Mouse (Mus musculus): ENCODE results near the gene Cgn. TPM values are rescaled to one million over a fixed set of nuclear protein-coding genes. Genes with fewer than 3 reads are reported as not detected.

Gene Cgn
- polyA plus RNA-seq (2012; rRNA removed; ENCODE audit: low replicate concordance), result 0.20 and 5.0 TPM in 2 replicates

GRCm38 (mm10) chr3:94786367-94786835 lies at the start of gene Cgn:
Cgn (minus strand) TSS chr3:94786492.

Other genes starting within 250 kb of the Cgn start
- 11.9 and 16.2 TPM in 2 replicates for gene Snx27, start 203.8 kb downstream of the Cgn start, polyA plus RNA-seq (2012; rRNA removed; ENCODE audit: low replicate concordance)
- gene Gm10972, start 143.4 kb downstream of the Cgn start, polyA plus RNA-seq (2012; rRNA removed; ENCODE audit: low replicate concordance), result not detected in 2 replicates
- gene Tuft1, start 127.6 kb downstream of the Cgn start, polyA plus RNA-seq (2012; rRNA removed; ENCODE audit: low replicate concordance), result 1.6 and 9.6 TPM in 2 replicates
- gene Selenbp2, start 92.9 kb downstream of the Cgn start, polyA plus RNA-seq (2012; rRNA removed; ENCODE audit: low replicate concordance), result 3.0 and 3.2 TPM in 2 replicates
- gene Pogz, start 51.1 kb upstream of the Cgn start, polyA plus RNA-seq (2012; rRNA removed; ENCODE audit: low replicate concordance), result 13.1 and 36.3 TPM in 2 replicates
- gene Psmb4, start 100.5 kb upstream of the Cgn start, polyA plus RNA-seq (2012; rRNA removed; ENCODE audit: low replicate concordance), result 221 and 267 TPM in 2 replicates
- 143 and 365 TPM in 2 replicates for gene Selenbp1, start 146.6 kb upstream of the Cgn start, polyA plus RNA-seq (2012; rRNA removed; ENCODE audit: low replicate concordance)
- 11.9 and 30.6 TPM in 2 replicates for gene Rfx5, start 167.6 kb upstream of the Cgn start, polyA plus RNA-seq (2012; rRNA removed; ENCODE audit: low replicate concordance)
- 55.5 and 65.6 TPM in 2 replicates for gene Pi4kb, start 188.2 kb upstream of the Cgn start, polyA plus RNA-seq (2012; rRNA removed; ENCODE audit: low replicate concordance)
- gene Zfp687, start 229.0 kb upstream of the Cgn start, polyA plus RNA-seq (2012; rRNA removed; ENCODE audit: low replicate concordance), result 14.2 and 26.4 TPM in 2 replicates